Mouse (Mus musculus): ENCODE measurements around the gene Rcor3.

The Rcor3 gene

GRCm38 (mm10) chr1:192094451-192095170 is 43.3 kb downstream of the Rcor3 start:
- DNase-seq (ENCODE audit: low spot score), result peak; percentile 85

GRCm38 (mm10) chr1:192092879-192093660 is 44.8 kb downstream of the Rcor3 start:
- peak; percentile 90 for DNase-seq (ENCODE audit: low spot score)

- DNase-seq (ENCODE audit: low spot score), result peak; percentile 95
Observed at GRCm38 (mm10) chr1:192091806-192092772, 45.8 kb downstream of the Rcor3 start, which contains the start of gene Traf5. Traf5 (minus strand) TSS chr1:192092559.

- no peak for DNase-seq (ENCODE audit: low spot score)
Observed at GRCm38 (mm10) chr1:192090689-192091567, 46.9 kb downstream of the Rcor3 start.

- no peak for DNase-seq (ENCODE audit: low spot score)
Observed at GRCm38 (mm10) chr1:192090281-192090680, 47.6 kb downstream of the Rcor3 start.

GRCm38 (mm10) chr1:192089208-192090166 is 48.4 kb downstream of the Rcor3 start:
- DNase-seq (ENCODE audit: low spot score), result peak; percentile 21

GRCm38 (mm10) chr1:192088011-192088410 is 49.9 kb downstream of the Rcor3 start:
- no peak for DNase-seq (ENCODE audit: low spot score)

- no peak for DNase-seq (ENCODE audit: low spot score)
Observed at GRCm38 (mm10) chr1:192087098-192087497, 50.8 kb downstream of the Rcor3 start.

GRCm38 (mm10) chr1:192086279-192087037 is 51.4 kb downstream of the Rcor3 start:
- DNase-seq (ENCODE audit: low spot score), result no peak

- no peak for DNase-seq (ENCODE audit: low spot score)
Observed at GRCm38 (mm10) chr1:192085218-192085617, 52.6 kb downstream of the Rcor3 start.

- no peak for DNase-seq (ENCODE audit: low spot score)
Observed at GRCm38 (mm10) chr1:192082646-192083045, 55.2 kb downstream of the Rcor3 start.

GRCm38 (mm10) chr1:192081129-192081528 is 56.7 kb downstream of the Rcor3 start:
- DNase-seq (ENCODE audit: low spot score), result no peak

- DNase-seq (ENCODE audit: low spot score), result no peak
Observed at GRCm38 (mm10) chr1:192079121-192079520, 58.7 kb downstream of the Rcor3 start.

GRCm38 (mm10) chr1:192078406-192078805 is 59.5 kb downstream of the Rcor3 start:
- no peak for DNase-seq (ENCODE audit: low spot score)

- DNase-seq (ENCODE audit: low spot score), result no peak
Observed at GRCm38 (mm10) chr1:192076796-192077535, 60.9 kb downstream of the Rcor3 start.

- no peak for DNase-seq (ENCODE audit: low spot score)
Observed at GRCm38 (mm10) chr1:192076101-192076500, 61.8 kb downstream of the Rcor3 start.

- no peak for DNase-seq (ENCODE audit: low spot score)
Observed at GRCm38 (mm10) chr1:192074824-192075223, 63.0 kb downstream of the Rcor3 start.

GRCm38 (mm10) chr1:192072426-192072825 is 65.4 kb downstream of the Rcor3 start:
- DNase-seq (ENCODE audit: low spot score), result no peak
